Mouse (Mus musculus) pancreas, adult 10 weeks (tissue): Measurements from ENCODE around the gene Plcb3. TPM values are rescaled to one million over a fixed set of nuclear protein-coding genes. Genes with fewer than 3 reads are reported as not detected.

ENCODE experiments used
- polyA plus RNA-seq: library from polyadenylated mRNA; stranded (reverse); fragments of 350-450 nt; fragmentation: Illumina TruSeq; extraction: RNeasy Lipid Tissue Mini Kit (QIAGEN cat#74804); gene quantifications from one replicate; pipeline ENCODE4 v1.2.3, GENCODE M21; 2015; ENCODE audit warnings: low read depth, low replicate concordance; ENCODE audit not compliant: insufficient read depth

Gene Plcb3
- polyA plus RNA-seq = 13.1 TPM

GRCm38 (mm10) chr19:6975537-6976521, at the start of gene Plcb3:
Gene Plcb3 (minus strand): TSS chr19:6976470.

DNA sequence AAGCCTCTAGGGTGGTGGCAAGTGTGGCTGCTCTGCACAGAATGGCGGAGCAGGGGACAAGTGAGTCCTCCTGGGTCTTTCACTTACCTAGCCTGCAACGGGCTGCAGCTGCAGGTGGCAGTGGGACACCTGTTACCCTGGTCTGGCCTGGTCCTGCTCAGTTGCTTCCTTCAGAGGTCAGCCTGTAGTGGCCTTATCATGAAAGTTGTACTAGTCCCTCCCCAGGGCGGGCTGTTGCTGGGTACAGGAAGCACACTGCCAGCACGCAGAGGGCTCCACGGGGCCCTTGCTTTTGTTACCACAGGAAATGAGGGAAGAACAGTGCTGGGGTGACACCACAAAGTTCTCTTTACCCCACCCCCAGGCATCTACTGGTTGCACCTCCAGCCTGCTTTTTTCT, 42.9 kb upstream of the Plcb3 start, which contains the start of gene Fermt3:
Gene Fermt3 (minus strand): TSS at position 279 of the 400 bp plus-strand sequence.

GRCm38 (mm10) chr19:6996006-6996405, 19.7 kb upstream of the Plcb3 start, which contains the start of the genes Nudt22 and Trpt1:
Gene Nudt22 (minus strand): TSS chr19:6996117.
Gene Trpt1 (plus strand): TSS chr19:6996131.

DNA sequence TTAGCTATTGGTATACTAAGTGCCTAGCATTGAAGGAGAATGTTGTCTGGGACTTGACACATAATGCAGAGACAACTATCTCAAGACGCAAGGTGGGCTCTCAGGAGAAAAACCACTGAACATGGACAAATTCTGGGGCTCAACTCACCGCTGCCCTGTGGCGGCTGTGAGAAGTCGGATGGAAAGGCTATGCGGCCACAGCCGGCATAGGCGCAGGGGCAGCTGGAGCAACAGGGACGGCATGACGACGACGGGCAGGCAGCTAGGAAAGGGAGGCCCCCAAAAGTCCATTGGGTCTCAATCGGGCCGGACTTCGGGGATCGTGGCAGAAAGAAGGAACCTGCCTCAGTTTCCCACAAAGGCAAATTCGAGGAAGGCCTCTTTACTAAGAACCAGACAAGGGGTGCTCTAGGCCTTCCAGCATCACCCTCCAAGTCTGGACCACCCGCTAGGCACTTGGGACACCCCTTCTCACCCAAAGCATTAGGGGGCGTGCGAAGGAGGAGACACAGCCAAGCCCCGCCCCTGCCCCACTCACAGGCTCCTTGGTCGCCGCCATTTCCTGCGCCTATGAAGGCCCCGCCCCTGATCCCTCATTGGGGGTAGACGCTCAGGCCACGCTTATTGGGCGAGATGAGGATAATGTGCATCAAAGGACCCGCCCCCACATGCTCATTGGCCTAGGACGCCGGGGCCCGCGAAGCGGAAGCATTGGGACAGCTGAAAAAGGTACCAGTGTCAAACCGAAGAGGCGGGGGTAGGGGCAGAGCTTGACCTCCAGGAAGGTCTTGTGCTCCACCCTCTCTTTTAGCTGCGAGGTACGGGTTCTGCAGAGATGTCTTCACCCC, 16.0 kb upstream of the Plcb3 start, which contains the start of gene Dnajc4:
Gene Dnajc4 (minus strand): TSS at position 562 of the 848 bp plus-strand sequence.

DNA sequence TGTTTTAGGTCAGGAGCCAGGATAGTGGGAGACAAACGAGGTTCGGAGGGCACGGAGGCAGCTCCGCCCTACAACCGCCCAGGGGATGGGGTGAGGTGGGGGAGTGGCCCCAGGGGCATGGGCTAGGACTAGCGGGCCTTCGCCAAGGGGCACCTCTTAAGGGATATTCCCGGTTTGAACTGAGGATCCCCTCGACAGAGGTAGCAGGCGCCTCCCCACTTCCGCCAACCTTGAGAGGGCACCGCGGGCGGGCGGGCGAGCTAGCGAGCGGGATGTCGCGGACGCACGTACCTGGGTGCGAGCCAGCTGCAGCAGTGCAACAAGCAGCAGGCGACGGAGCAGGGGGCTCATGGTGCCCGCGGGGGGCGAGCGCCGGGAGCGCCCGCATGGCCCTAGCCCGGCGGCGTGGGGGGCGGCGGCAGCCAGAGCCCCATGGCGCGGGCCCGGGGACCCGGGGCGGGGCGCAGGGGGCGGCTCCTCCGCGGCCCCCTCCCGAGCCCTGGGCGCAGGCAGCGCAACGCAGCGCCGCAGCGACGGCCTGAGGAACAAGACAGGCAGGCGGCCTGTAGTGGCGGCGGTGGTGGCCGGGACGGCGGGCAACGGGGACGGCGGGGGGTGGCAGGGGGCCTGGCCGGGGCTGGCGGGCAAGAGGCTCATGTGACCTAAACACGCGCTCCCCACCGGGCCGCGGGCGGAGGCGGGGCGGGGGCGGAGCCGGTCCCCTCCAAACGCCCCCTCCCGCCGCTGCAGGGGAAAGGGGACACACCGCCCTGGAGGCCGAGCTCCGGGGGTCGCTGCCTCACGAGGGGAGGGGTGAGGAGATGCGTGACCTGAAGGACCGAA, 11.0 kb upstream of the Plcb3 start, which contains the start of gene Vegfb:
Gene Vegfb (minus strand): TSS at position 591 of the 843 bp plus-strand sequence.

DNA sequence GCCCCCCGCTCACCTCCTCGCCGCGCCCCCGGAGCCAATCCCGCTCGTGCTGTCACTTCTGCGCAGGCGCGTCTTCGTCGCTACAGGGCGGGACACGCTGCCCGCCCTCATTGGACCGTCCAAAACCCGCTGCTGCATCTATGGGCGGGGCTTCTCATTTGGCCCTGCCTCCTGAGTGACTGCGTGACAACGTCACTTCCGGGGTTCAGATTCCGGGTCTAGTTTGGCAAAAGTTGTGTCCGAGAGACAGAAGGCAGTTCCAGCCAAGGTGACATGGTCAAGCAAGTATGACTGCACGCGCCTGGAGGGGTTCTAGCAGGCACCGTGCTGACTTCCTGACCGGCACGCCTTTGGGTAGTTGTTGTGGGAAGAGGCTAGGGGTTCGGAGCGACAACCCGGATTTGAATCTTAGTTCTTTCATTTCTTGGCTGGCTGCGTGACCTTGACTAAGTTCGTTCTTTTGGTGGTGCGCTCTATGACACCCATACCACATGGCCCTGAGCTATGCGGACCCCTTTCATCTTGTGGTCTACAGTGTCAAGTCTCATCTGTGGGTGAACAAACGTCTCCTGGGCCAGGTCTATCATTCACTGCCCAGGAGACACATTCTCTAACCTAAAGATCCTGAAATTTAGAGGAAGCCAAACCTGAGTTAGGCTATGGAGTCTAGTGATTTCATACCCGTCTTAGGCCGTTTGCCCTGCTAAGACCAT, 4.3 kb upstream of the Plcb3 start, which contains the start of gene Fkbp2:
Gene Fkbp2 (minus strand): TSS at position 121 of the 713 bp plus-strand sequence.

DNA sequence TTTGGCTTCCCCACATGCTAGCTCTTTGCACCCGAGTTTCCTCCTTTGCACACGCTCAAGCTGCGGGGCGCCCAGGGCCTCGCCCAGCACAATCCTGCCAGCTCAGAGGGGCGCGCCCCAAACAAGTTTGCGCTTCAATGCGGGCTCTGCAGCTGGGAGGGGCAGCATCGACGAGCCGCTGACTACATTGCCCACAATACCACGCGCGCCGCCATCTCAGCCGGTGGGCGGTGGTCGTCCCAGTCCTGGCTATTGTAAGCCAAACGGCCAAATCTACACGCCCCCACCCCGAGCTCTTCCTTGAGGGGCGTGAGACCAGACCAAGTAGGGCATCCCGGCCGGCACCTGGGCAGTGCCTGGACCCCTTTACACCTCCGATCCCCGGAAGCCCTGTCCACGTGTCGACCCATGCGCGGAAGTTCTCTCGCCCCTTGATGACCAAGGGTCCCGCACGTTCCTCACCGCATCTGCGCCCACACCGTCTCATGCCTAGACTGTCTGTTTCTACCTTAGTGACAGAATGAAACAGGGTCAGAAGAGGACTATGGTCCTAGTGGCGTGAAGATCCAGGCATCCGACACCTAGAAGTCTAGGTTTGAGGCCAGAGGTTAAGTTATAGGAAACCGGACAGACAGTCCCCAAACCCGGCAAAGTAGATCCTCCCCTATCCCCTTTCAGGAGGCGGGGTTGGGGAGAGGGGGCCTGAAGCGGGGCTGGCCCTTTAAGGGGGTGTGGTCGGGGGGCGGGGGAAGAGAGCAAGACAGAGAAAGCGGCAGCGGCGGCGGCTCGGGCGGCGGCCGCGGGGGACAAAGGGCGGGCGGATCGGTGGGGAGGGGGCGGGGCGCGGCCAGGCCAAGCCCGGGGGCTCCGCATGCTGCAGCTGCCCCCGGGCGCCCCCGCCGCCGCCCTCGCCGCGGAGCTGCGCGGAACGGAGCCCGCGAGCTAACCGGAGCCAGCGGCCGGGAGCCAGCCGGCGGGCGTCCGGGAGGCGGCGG, 1.8 kb downstream of the Plcb3 start, which contains the start of gene Ppp1r14b:
Gene Ppp1r14b (plus strand): TSS at position 758 of the 995 bp plus-strand sequence.

GRCm38 (mm10) chr19:6942249-6942691, 34.0 kb downstream of the Plcb3 start, which contains the start of gene Gpr137:
Gene Gpr137 (minus strand): TSS chr19:6942480.

GRCm38 (mm10) chr19:6941372-6942248, 34.7 kb downstream of the Plcb3 start, which contains the start of gene Bad:
Gene Bad (plus strand): TSS chr19:6941861.

GRCm38 (mm10) chr19:6934195-6934977, 41.9 kb downstream of the Plcb3 start, which contains the start of gene Kcnk4:
Gene Kcnk4 (minus strand): TSS chr19:6934515.

DNA sequence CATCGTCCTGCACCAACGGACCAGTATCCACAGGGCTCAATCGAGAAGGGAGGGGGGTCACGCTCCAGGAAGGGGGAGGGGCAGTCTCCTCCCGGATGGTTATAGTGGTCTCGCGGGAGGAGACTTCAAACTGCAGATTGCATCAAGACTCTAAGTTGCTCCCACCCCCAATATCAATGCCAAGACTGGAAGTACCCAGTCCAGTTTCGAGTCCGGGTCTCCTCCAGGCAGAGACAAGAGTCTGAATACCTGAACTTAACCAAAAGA, 51.0 kb downstream of the Plcb3 start, which contains the start of gene Catsperz:
Gene Catsperz (minus strand): TSS at position 74 of the 267 bp plus-strand sequence.

GRCm38 (mm10) chr19:6921647-6922567, 54.4 kb downstream of the Plcb3 start, which contains the start of gene Esrra:
Gene Esrra (minus strand): TSS chr19:6921813.

DNA sequence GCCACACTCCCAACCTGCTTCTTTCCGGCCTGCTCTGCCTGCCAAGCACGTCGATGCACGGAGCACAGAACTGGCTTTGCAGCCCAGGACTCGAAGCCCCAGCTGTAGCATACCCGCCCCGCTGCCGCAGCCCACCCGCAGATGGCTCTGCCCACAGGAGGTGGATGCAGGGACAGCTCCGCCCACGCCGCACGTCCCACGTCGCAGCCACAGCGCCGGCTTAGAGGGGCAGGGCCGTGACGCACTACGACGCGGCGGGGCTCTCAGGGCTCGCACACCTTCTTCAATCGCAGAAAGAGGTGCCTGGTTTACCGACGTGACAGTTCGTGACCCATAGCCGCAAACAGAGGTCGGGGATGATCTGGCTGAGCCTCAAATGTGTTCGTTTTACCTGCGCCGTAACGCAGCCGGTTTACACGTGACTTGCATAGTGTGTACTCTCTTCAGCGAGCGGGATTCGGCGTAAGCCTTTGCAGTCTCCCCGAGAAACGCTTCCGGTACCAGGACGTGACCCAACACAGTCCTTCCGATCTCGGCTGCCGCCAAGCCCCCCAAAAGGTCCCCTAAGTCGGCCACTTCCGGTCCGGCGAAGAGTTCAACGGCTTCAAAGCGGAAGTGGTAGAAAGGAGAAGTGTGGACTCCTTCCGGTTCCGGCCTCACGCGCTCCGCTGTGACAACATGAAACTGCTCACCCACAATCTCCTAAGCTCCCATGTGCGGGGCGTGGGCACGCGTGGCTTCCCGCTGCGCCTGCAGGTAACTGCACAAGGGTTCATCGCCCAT, 66.6 kb downstream of the Plcb3 start, which contains the start of the genes Trmt112 and Prdx5:
Gene Trmt112 (plus strand): TSS at position 192 of the 783 bp plus-strand sequence.
Gene Prdx5 (minus strand): TSS at position 600 of the 783 bp plus-strand sequence.

